Mouse (Mus musculus) kidney, postnatal 25 days (tissue): ENCODE measurements at regions not wholly inside any gene's neighbourhood (a gene's known extent, or its start where the extent isn't known, plus 50 kb on each side); places are given as distances from the start of the nearest gene placed in this dataset.

Experiments used
- DNase-seq, 2 experiments: peaks; one replicate each; pipeline ENCODE4 v3.0.0; 2021; ENCODE audit warnings: mixed read lengths in 2 of 2

DNA sequence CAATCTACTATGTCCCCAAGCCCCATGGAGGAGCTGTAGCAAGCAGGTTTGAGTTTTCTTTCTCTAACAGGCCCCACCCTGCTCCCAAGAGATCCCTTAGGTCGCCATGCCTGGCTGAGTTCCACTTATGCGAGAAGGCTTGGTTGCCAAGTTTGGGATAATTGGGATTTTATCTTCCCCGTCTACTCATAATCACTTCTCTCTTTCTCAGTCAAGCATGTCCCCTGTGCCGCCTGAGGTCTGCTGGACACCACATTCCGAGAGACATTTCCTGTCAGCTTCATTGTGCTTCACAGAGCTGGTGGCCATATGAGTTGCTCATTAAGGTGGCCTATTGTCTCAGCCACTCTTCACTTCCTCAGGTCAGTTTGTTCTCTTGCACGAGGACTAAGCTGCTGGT is 234.5 kb upstream of the Wscd1 start:
- peak; percentile 49 to 64 for DNase-seq

DNA sequence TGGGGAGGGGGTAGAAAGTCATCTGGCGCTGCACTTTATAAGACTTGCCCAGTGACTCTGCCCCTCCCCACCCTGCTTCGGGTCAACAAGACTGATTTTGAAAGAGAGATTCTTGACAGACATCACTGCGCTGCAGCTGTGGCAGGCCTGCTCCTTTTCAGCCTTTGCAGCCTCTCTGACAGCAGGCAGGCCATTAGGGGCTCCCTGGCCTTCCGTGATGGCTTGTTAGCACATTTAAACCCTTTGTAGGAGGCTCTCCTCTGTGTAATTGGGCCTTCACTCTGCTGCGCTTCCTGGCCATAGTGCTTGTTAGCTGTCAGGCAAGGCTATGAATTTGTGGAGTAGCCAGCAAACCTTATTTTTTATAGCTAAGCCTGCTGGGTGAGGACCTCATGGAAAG is 232.3 kb upstream of the Wscd1 start:
- DNase-seq, result peak in 1 of 2 experiments; percentile 22

DNA sequence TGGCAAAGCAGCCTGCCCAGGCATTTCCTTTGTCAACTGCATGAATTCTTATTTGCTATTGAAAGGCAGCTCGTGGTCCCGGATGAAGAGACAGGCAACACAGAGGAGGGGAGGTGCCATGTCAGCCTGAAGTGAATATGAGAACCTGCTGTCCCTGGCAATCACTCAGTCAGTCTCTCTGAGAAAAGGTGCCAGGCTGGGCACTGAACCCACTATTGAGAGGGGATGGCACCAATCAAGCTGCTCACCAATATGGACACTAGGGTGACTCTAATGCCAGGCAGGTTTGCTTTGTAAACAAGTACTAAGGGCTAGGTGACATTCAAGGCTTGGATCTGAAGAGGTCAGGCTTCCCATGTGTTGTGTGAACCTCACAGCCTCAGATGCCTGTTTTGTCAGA is 222.0 kb upstream of the Wscd1 start:
- no peak for DNase-seq

GRCm38 (mm10) chr11:71528588-71528987 is 221.1 kb upstream of the Wscd1 start:
- no peak for DNase-seq

- no peak for DNase-seq
Measured at GRCm38 (mm10) chr11:71541178-71541845, 208.4 kb upstream of the Wscd1 start.

- DNase-seq, result peak in 1 of 2 experiments; percentile 8
Measured at GRCm38 (mm10) chr11:71557412-71557811, 192.3 kb upstream of the Wscd1 start.

GRCm38 (mm10) chr11:71564831-71565230 is 184.9 kb upstream of the Wscd1 start:
- no peak for DNase-seq

DNA sequence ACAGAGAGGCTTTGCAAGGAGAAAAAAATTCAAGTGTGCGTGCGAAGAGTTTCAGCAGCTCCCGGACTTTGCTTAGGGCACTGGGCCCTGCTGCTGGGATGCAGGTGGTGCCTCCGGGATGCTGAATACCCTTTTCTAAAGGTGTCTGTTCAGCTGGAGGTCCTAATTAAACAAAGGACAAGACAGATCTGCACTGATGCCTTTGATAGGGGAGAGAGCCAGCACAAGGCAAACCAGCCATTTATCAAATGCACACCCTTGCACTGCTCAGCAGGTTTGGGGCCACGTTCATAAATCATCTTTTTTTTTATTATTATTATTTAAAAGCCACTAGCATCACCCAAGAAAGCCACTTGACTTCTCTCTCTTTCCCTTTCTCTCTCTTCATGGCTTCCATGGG is 172.9 kb upstream of the Wscd1 start:
- DNase-seq, result no peak

GRCm38 (mm10) chr11:71581775-71582174 is 167.9 kb upstream of the Wscd1 start:
- DNase-seq, result no peak

DNA sequence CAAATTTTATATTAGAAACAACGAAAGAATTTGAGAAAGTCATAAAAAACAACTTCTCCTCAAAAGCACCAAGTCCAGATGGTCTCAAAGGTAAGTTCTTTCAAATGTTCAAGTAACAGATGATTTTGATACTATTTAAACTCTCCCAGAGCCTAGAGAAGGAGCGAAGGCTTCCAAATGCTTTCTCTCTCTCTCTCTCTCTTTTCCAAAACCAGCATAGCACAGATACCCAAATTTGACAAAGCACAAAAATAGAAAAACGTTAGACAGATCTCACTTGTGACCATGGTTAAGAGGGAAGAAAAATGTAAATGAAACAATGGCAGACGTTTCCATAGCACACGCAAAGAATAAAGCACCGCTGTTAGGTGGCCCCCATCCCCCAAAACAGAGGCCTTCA is 158.7 kb upstream of the Wscd1 start:
- DNase-seq, result no peak

- no peak for DNase-seq
Measured at GRCm38 (mm10) chr11:71594250-71594847, 155.4 kb upstream of the Wscd1 start.

DNA sequence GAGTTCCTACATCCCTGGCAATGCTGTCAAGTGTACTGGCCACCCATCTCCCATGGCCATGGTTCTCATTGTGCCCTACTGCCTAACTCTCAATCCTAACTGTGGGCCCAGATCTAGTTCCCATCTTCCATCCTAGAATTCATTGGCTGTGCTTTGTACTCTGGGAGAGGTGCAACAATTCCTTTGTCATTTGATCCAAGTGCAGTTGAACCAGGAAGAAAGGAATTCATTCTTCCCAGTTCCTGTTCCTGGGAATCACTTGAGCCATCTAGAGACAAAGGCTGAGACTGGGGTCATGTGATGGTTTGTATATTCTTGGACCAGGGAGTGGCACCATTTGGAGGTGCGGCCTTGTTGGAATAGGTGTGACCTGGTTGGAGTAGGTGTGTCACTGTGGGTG is 152.0 kb upstream of the Wscd1 start:
- DNase-seq, result no peak

GRCm38 (mm10) chr11:71610782-71611181 is 138.9 kb upstream of the Wscd1 start:
- no peak for DNase-seq

DNA sequence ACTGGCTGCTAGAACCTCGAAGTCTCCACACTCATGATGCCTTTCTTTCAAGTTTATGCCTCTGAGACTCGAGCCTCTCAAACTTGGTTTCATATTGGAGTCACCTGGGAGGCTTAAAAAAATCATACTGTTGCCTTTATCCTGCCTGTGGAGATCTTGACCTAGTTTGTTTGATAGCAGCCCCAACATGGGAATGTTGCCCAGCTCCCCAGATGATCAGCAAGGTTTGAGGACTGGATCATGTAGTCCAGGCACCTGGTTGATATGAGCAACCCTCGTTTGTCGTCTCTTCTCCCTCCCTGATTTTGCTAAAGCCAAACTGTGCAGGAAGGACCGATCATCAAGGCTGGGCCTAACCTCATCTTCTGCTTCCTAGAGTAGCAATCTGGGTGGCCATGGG is 134.2 kb upstream of the Wscd1 start:
- no peak for DNase-seq

GRCm38 (mm10) chr11:71625501-71626191 is 124.1 kb upstream of the Wscd1 start:
- DNase-seq, result no peak

DNA sequence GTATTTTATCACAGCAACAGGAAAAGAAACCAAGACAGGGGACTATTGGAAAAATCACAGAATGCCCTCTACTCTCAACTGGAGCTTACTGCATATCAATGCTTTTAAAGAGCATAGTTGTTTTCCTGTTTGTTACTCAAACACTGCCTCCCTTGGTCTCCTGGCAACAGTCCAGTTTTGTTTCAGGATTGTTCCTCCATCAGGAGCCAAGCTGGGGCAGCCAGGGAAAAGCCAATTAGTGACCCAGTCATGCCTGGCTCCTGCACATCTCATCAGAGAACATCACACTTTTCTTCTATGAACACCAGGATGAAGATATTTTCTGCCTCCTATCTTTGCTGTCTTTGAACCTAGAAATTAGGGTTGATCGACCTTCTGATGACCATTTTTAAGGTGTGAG is 113.6 kb upstream of the Wscd1 start:
- peak in 1 of 2 experiments; percentile 5 for DNase-seq

DNA sequence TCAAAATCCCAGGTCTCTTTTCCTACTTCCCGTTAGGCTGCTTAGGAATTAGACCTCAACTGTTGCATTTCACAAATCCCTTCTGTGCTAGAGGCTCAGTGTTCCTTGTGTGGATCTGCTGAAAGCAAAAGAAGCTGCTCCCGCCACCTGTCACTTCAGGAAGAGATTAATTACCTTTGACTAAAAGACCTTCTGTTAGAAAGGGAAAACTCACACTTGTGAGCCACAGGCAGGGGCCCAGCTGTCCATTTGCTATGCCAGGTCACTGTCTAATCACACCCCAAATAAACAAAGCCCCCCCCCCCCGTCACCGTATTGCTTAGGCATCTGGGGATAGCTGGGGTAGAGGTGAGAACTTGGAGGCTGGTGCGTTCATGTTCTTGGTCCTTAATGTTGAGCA is 112.9 kb upstream of the Wscd1 start:
- DNase-seq, result no peak

DNA sequence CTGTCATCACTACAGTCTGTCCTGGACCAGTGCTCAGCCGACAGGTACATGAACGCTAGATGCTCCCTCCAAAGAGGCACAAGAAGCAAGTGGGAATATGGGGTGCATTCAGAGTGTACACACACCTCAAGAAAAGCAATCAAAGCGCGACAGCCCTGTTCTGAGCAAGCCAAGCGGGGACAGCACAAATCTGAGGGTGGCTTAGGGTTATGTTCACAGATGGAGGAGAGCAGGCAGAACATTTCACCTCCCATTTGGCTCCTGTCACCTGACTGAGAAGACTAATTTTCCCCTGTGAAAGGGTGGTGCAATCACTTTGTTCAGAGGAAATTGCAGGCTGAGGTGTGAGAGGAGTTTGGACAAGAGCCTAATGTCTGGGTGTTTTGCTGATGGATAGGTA is 106.8 kb upstream of the Wscd1 start:
- no peak for DNase-seq

DNA sequence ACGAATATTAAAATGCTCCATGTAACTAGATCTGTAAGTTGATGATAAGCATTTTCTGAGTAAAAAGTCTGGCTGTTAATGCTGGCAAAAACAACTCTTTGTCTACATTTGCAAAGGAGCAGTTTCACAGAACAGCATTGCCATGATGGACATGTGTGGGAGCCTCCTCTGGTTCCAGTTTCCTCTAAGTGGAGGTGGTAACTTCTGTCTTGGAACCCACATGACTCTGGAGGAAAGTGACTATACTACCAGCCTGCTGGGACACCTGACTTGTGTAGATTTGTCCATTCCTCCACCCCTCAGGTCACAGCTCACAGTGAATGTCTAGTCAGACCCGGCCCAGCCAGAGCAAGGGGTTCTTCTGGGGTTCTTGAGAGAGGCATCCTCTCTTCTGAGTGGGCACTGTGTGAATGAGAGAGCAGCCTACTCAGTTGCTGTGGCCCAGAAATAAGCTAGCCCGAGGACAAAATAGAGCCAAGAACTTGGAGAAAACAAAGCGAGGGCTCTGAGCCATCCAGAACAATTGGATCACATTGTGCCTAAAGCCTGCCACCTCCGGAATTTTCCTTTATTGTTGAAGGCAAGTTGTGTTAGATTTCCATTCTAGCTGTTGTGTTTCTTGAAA is 97.9 kb upstream of the Wscd1 start:
- DNase-seq, result no peak

DNA sequence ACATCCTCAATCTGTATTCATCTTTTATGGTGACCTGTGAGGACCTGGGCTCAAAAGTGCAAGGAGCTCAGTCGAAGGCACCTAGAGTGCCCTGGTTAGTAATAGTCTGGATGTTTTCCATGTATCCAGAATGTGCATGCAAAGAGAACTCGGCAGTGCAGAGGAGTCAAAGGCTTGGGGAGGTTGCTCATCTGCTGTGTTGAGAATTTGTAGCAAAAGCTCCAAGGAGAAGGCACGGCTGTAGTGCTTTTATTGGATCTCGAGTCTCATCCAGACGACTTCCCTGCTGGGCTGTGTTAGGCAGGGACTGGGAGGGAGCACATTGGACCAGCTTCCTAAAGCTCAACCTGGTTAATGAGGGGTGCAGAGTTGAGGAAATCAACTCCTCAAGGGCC is 97.3 kb upstream of the Wscd1 start:
- DNase-seq, result no peak

- DNase-seq, result no peak
Measured at GRCm38 (mm10) chr11:71658346-71658745, 91.4 kb upstream of the Wscd1 start.

DNA sequence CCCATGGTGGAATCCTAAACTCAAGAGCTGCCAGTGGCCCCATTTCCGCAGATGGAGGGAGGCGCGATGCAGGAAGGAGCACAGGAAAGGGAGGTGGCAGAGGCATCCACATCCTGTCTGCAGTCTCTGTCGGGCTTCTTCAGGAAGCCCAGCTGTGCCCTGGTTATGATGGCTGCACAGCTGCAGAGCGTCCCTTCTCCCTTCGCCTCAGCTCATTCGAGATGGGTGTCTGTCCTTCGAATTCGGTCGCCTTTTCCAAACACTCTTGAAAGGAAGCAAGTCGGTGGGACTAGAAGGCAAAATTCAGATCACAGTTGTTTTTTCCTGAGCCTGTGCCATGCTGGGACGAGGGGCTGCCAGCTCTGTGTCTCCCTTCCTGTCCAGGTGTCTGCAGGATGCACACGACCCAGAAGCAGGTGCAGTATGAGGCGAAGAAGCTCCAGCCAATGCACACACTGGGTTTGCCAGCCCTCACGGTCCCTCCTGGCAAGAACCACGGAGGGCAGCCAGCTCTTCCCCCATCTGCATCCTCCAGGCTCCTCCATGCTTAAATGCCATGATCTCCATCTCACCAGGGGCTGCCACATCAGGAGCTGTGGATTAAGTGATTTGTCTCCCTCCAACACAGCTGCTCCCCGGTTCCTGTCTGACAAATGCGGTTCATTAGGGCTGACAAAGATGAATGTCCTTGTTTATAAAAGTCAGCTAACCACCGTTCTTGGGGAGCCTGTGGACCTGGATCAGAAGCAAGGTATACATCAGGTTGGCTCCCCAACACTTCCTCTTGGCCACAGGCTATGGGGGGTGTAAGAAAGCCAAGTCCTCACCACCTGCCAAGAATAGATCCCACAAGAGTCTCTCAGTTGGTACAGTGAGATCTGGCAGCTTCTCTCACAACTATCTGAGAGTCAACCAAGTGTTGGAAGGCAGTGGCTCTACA is 79.3 kb upstream of the Wscd1 start:
- no peak for DNase-seq
